Mouse (Mus musculus): ENCODE measurements at regions not wholly inside any gene's neighbourhood (a gene's known extent, or its start where the extent isn't known, plus 50 kb on each side); places are given as distances from the start of the nearest gene placed in this dataset.

GRCm38 (mm10) chr5:18080761-18081160 lies 118.4 kb downstream of the Gnat3 start:
- Histone ChIP-seq H3K4me3 (no peak overlapping the region), H3K36me3 (no peaks in the 10 kb centered on the region), H3K4me2 (replicated peaks) (no peak overlapping the region), H3K27ac (no peak overlapping the region), H3K4me1 (no peaks in the 10 kb centered on the region), H3K27me3 (no peaks in the 10 kb centered on the region), H3K9me3 (replicated peaks) (no peaks in the 10 kb centered on the region), H3K9ac (no peak overlapping the region)
- ATAC-seq (ENCODE audit: low FRiP score), result no peak

- H3K9ac ChIP-seq, result no peak overlapping the region
- WGBS, result 75% methylated on average over 9 of the region's 9 CpGs
- no peak overlapping the region for H3K4me3 ChIP-seq
Measured at GRCm38 (mm10) chr5:18082219-18082618, 119.9 kb downstream of the Gnat3 start.

GRCm38 (mm10) chr5:18083789-18084188 lies 121.4 kb downstream of the Gnat3 start:
- Histone ChIP-seq H3K27me3 (no peaks in the 10 kb centered on the region), H3K27ac (no peak overlapping the region), H3K4me1 (no peaks in the 10 kb centered on the region), H3K4me3 (no peak overlapping the region), H3K9me3 (replicated peaks) (no peaks in the 10 kb centered on the region), H3K9ac (no peak overlapping the region), H3K4me2 (replicated peaks) (no peak overlapping the region), H3K36me3 (no peaks in the 10 kb centered on the region)
- 69% methylated on average over 1 of the region's 1 CpGs for WGBS
- no peak for ATAC-seq (ENCODE audit: low FRiP score)

More at GRCm38 (mm10) chr5:18082219-18082618, 119.9 kb downstream of the Gnat3 start:
- no peak overlapping the region for H3K4me2 ChIP-seq (replicated peaks)
- no peak overlapping the region for H3K27ac ChIP-seq
- no peaks in the 10 kb centered on the region for H3K4me1 ChIP-seq
- H3K36me3 ChIP-seq, result no peaks in the 10 kb centered on the region
- ATAC-seq (ENCODE audit: low FRiP score), result no peak
- H3K27me3 ChIP-seq, result no peaks in the 10 kb centered on the region
- H3K9me3 ChIP-seq (replicated peaks), result no peaks in the 10 kb centered on the region

- Histone ChIP-seq H3K9me3 (replicated peaks) (no peaks in the 10 kb centered on the region), H3K27ac (no peak overlapping the region), H3K4me3 (no peak overlapping the region), H3K27me3 (no peaks in the 10 kb centered on the region), H3K4me2 (replicated peaks) (no peak overlapping the region), H3K9ac (no peak overlapping the region), H3K4me1 (no peaks in the 10 kb centered on the region), H3K36me3 (no peaks in the 10 kb centered on the region)
- no peak for ATAC-seq (ENCODE audit: low FRiP score)
- WGBS, result 91% methylated on average over 2 of the region's 2 CpGs
Measured at GRCm38 (mm10) chr5:18085456-18085855, 123.1 kb downstream of the Gnat3 start.

GRCm38 (mm10) chr5:18087919-18088445 lies 125.6 kb downstream of the Gnat3 start:
- H3K9ac ChIP-seq, result no peak overlapping the region

GRCm38 (mm10) chr5:18089956-18090355 lies 127.6 kb downstream of the Gnat3 start:
- Histone ChIP-seq H3K4me2 (replicated peaks) (no peak overlapping the region), H3K4me3 (no peak overlapping the region), H3K27me3 (no peaks in the 10 kb centered on the region), H3K36me3 (no peaks in the 10 kb centered on the region), H3K4me1 (no peaks in the 10 kb centered on the region), H3K27ac (no peak overlapping the region), H3K9me3 (replicated peaks) (no peaks in the 10 kb centered on the region), H3K9ac (no peak overlapping the region)
- ATAC-seq (ENCODE audit: low FRiP score), result no peak
- WGBS, result 30% methylated on average over 2 of the region's 2 CpGs

More at GRCm38 (mm10) chr5:18087919-18088445, 125.6 kb downstream of the Gnat3 start:
- ATAC-seq (ENCODE audit: low FRiP score), result peak; percentile 75
- 47% methylated on average over 8 of the region's 8 CpGs for WGBS
- Histone ChIP-seq H3K27ac (no peak overlapping the region), H3K4me3 (no peak overlapping the region), H3K4me1 (no peaks in the 10 kb centered on the region), H3K9me3 (replicated peaks) (no peaks in the 10 kb centered on the region), H3K4me2 (replicated peaks) (no peak overlapping the region), H3K36me3 (no peaks in the 10 kb centered on the region), H3K27me3 (no peaks in the 10 kb centered on the region)

GRCm38 (mm10) chr5:18114905-18115689 lies 152.7 kb downstream of the Gnat3 start:
- no peaks in the 10 kb centered on the region for H3K4me1 ChIP-seq
- no peak overlapping the region for H3K4me3 ChIP-seq
- 49% methylated on average over 3 of the region's 3 CpGs for WGBS
- no peaks in the 10 kb centered on the region for H3K9me3 ChIP-seq (replicated peaks)
- no peak for ATAC-seq (ENCODE audit: low FRiP score)
- no peak overlapping the region for H3K9ac ChIP-seq
- no peaks in the 10 kb centered on the region for H3K36me3 ChIP-seq
- no peak overlapping the region for H3K4me2 ChIP-seq (replicated peaks)
- no peaks in the 10 kb centered on the region for H3K27me3 ChIP-seq
- H3K27ac ChIP-seq, result no peak overlapping the region

GRCm38 (mm10) chr5:18135794-18136678 lies 173.7 kb downstream of the Gnat3 start:
- no peak for ATAC-seq (ENCODE audit: low FRiP score)
- H3K27ac ChIP-seq, result no peak overlapping the region
- H3K9me3 ChIP-seq (replicated peaks), result no peaks in the 10 kb centered on the region

GRCm38 (mm10) chr5:18137450-18138061 lies 175.2 kb downstream of the Gnat3 start:
- H3K27ac ChIP-seq, result no peak overlapping the region
- no peak overlapping the region for H3K4me3 ChIP-seq
- H3K9me3 ChIP-seq (replicated peaks), result no peaks in the 10 kb centered on the region
- no peaks in the 10 kb centered on the region for H3K4me1 ChIP-seq
- no peaks in the 10 kb centered on the region for H3K36me3 ChIP-seq
- no peak overlapping the region for H3K9ac ChIP-seq
- no peak for ATAC-seq (ENCODE audit: low FRiP score)
- no peak overlapping the region for H3K4me2 ChIP-seq (replicated peaks)
- 76% methylated on average over 4 of the region's 4 CpGs for WGBS
- no peaks in the 10 kb centered on the region for H3K27me3 ChIP-seq

More at GRCm38 (mm10) chr5:18135794-18136678, 173.7 kb downstream of the Gnat3 start:
- H3K36me3 ChIP-seq, result no peaks in the 10 kb centered on the region
- WGBS, result 59% methylated on average over 7 of the region's 7 CpGs
- H3K9ac ChIP-seq, result no peak overlapping the region
- no peaks in the 10 kb centered on the region for H3K4me1 ChIP-seq
- no peaks in the 10 kb centered on the region for H3K27me3 ChIP-seq
- no peak overlapping the region for H3K4me2 ChIP-seq (replicated peaks)
- no peak overlapping the region for H3K4me3 ChIP-seq

GRCm38 (mm10) chr5:18152241-18152640 lies 189.9 kb downstream of the Gnat3 start:
- no peak overlapping the region for H3K4me3 ChIP-seq
- H3K4me1 ChIP-seq, result no peaks in the 10 kb centered on the region
- H3K27ac ChIP-seq, result no peak overlapping the region
- whole genome bisulfite sequencing, result 91% methylated on average over 1 of the region's 1 CpGs
- H3K36me3 ChIP-seq, result no peaks in the 10 kb centered on the region
- H3K9me3 ChIP-seq (replicated peaks), result no peaks in the 10 kb centered on the region
- no peak overlapping the region for H3K4me2 ChIP-seq (replicated peaks)
- no peak for ATAC-seq (ENCODE audit: low FRiP score)
- no peaks in the 10 kb centered on the region for H3K27me3 ChIP-seq
- no peak overlapping the region for H3K9ac ChIP-seq

- no peak for ATAC-seq (ENCODE audit: low FRiP score)
- no peak overlapping the region for H3K27ac ChIP-seq
- H3K4me2 ChIP-seq (replicated peaks), result no peak overlapping the region
- no peaks in the 10 kb centered on the region for H3K9me3 ChIP-seq (replicated peaks)
- no peaks in the 10 kb centered on the region for H3K27me3 ChIP-seq
- H3K4me1 ChIP-seq, result no peaks in the 10 kb centered on the region
- H3K36me3 ChIP-seq, result no peaks in the 10 kb centered on the region
- H3K4me3 ChIP-seq, result no peak overlapping the region
- H3K9ac ChIP-seq, result no peak overlapping the region
- WGBS, result 96% methylated on average over 1 of the region's 1 CpGs
Measured at GRCm38 (mm10) chr5:18153703-18154102, 191.4 kb downstream of the Gnat3 start.

- Histone ChIP-seq H3K27ac (no peak overlapping the region), H3K27me3 (no peaks in the 10 kb centered on the region), H3K4me3 (no peak overlapping the region), H3K4me1 (no peaks in the 10 kb centered on the region), H3K9me3 (replicated peaks) (no peaks in the 10 kb centered on the region), H3K36me3 (no peaks in the 10 kb centered on the region), H3K9ac (no peak overlapping the region), H3K4me2 (replicated peaks) (no peak overlapping the region)
- ATAC-seq (ENCODE audit: low FRiP score), result no peak
Measured at GRCm38 (mm10) chr5:18163515-18163914, 196.6 kb downstream of the Gnai1 start.
